ENCODE assay signal across 13 mouse cellular contexts in genomic region chr2:90956053-90956452, GRCm38 (mm10). TPM values are rescaled to one million over a fixed set of nuclear protein-coding genes. Genes with fewer than 3 reads are reported as not detected.
DNase-seq lines count a peak whose midpoint lies in the region; ATAC-seq and TF ChIP-seq lines count a peak whose summit lies in the region.
"Had no signal": no experiment of that assay in that cellular context is flagged by ENCODE, and none has a peak within 500 bp of the region (broad histone marks: within the 10 kb centered on the region; RNA-seq: fewer than 3 reads in every experiment).

No protein-coding gene starts in this region.

- no peak for TF ChIP-seq POLR2A in MEL (IDR thresholded peaks at IDR 0.05; ENCODE audit: control insufficient read depth in 1 of 2, insufficient read depth in 1 of 2, low read depth in 1 of 2, low read length in 2 of 2, poor library complexity in 1 of 2)

- H3K27ac ChIP-seq in heart, embryonic 15.5 days, result peak overlapping the region; percentile 51; the same call in 1 of the 2 replicates
- no peak overlapping the region for H3K27ac ChIP-seq in MEL (ENCODE audit: control insufficient read depth, low read depth, low read length)
- H3K27ac ChIP-seq: limb, embryonic 10.5 days had no signal

- no peak for ATAC-seq in heart, embryonic 15.5 days (replicated peaks; ENCODE audit: insufficient number of reproducible peaks, insufficient read depth, low FRiP score, low read depth)
- no peak for ATAC-seq in erythroblast, adult 5-6 weeks (replicated peaks; ENCODE audit: low FRiP score, poor library complexity, severe bottlenecking)
- ATAC-seq in activated CD4-positive, CD25-positive, alpha-beta regulatory T cell, adult 4 months, result no peak
- ATAC-seq: Patski had no signal

- H3K36me3 ChIP-seq in heart, embryonic 15.5 days, result peaks cover 4% of the 10 kb centered on the region; the same call in 1 of the 2 replicates
- H3K36me3 ChIP-seq in MEL (ENCODE audit: control insufficient read depth in 1 of 2, insufficient read depth in 2 of 2, low read length in 2 of 2), result peaks cover 18 to 43% of the 10 kb centered on the region in 2 experiments

- TF ChIP-seq RAD21 in MEL (IDR thresholded peaks at IDR 0.05; ENCODE audit: low read depth, low read length), result no peak

- DNase-seq in heart, adult 18-20 months, result no peak
- DNase-seq in MEL (ENCODE audit: low read depth, low spot score), result peak; percentile 34
- DNase-seq in embryo, embryonic 9.5 days (ENCODE audit: extremely low spot score), result peak; percentile 10
- DNase-seq in left cerebral cortex, postnatal 4 days, result peak; percentile 6
- DNase-seq in adrenal gland, adult (ENCODE audit: inconsistent age in 2 of 2, low spot score in 1 of 2), result no peak
- DNase-seq: adrenal gland, postnatal 36 days; heart, postnatal 10 days; lung, adult 18-20 months had no signal

- no peak for TF ChIP-seq CTCF in MEL (IDR thresholded peaks at IDR 0.05 in 2 of 3, conservative IDR thresholded peaks at IDR 0.05 in 1 of 3; ENCODE audit: control insufficient read depth in 1 of 3, insufficient read depth in 1 of 3, low read depth in 2 of 3, low read length in 3 of 3, poor library complexity in 1 of 3, severe bottlenecking in 1 of 3)

- intact Hi-C loops in left cerebral cortex, postnatal 4 days (cut with DNase I), result no loop called here

- no peaks in the 10 kb centered on the region for H3K9me3 ChIP-seq in heart, embryonic 15.5 days (replicated peaks)
- H3K9me3 ChIP-seq in MEL (replicated peaks; ENCODE audit: insufficient read depth, low read length), result no peaks in the 10 kb centered on the region
- H3K9me3 ChIP-seq: limb, embryonic 10.5 days had no signal

- TF ChIP-seq EP300 in MEL (IDR thresholded peaks at IDR 0.05; ENCODE audit: low read depth in 1 of 2, low read length in 2 of 2), result no peak

- H3K4me2 ChIP-seq in heart, embryonic 15.5 days, result no peak overlapping the region

- no peak overlapping the region for H3K9ac ChIP-seq in heart, embryonic 15.5 days
- H3K9ac ChIP-seq in MEL (ENCODE audit: control insufficient read depth, low read depth, low read length, poor library complexity, severe bottlenecking), result no peak overlapping the region

- no peaks in the 10 kb centered on the region for H3K27me3 ChIP-seq in heart, embryonic 15.5 days
- H3K27me3 ChIP-seq in MEL (ENCODE audit: control insufficient read depth in 1 of 2, insufficient read depth in 2 of 2, low read length in 2 of 2), result no peaks in the 10 kb centered on the region
- H3K27me3 ChIP-seq: Patski had no signal

- WGBS in heart, embryonic 15.5 days, result 50% methylated on average over 1 of the region's 1 CpGs

- peaks cover 68% of the 10 kb centered on the region for H3K79me2 ChIP-seq in MEL (ENCODE audit: control insufficient read depth, insufficient read depth, low read length, poor library complexity)

- H3K4me1 ChIP-seq in heart, embryonic 15.5 days (replicated peaks), result peaks cover 21% of the 10 kb centered on the region
- H3K4me1 ChIP-seq in MEL (ENCODE audit: control insufficient read depth in 1 of 2, insufficient read depth in 2 of 2, low read length in 2 of 2), result peaks cover 8 to 24% of the 10 kb centered on the region in 2 experiments
- H3K4me1 ChIP-seq: limb, embryonic 10.5 days had no signal

- no peak overlapping the region for H3K4me3 ChIP-seq in heart, embryonic 15.5 days
- H3K4me3 ChIP-seq in MEL (ENCODE audit: control insufficient read depth in 1 of 2, insufficient read depth in 1 of 2, low read depth in 2 of 2, low read length in 2 of 2), result no peak overlapping the region
- H3K4me3 ChIP-seq: limb, embryonic 10.5 days had no signal

TF ChIP-seq in MEL, 35 proteins besides CTCF, POLR2A, EP300 and RAD21:
- no peak for TF ChIP-seq MYC (IDR thresholded peaks at IDR 0.05; ENCODE audit: low read depth, low read length)

RNA-seq across cellular contexts. Expression of gene Celf1, which starts 15.9 kb away (rescaled TPM):
- 98.2 and 98.3 TPM in 2 replicates for polyA plus RNA-seq in heart, embryonic 15.5 days (2015; fragmentation: Nextera tagmentation; extraction: Ambion mirVana)
- 10 to 100 TPM; 70.7 to 74.4 TPM for total RNA-seq in heart, adult 18-20 months (2021)
- total RNA-seq in MEL (2012; rRNA removed), result 46.2 and 49.6 TPM in 2 replicates
- 100 to 1,000 TPM in 1 of 2 experiments, 10 to 100 TPM in 1; 82.3 to 212 TPM for polyA plus RNA-seq in MEL (2012; ENCODE audit: insufficient read depth in 1 of 2, insufficient read length in 2 of 2, low read depth in 1 of 2, low replicate concordance in 2 of 2, missing spikeins in 1 of 2)
- total RNA-seq in left cerebral cortex, postnatal 4 days (2021), result 100 to 1,000 TPM; 133 to 142 TPM
- 23.8 and 25.4 TPM in 2 replicates for total RNA-seq in erythroblast, adult 5-6 weeks (2015; ENCODE audit: low replicate concordance)
- total RNA-seq in erythroblast, adult 5-6 weeks (2017; ENCODE audit: low replicate concordance), result 31.9 and 38.8 TPM in 2 replicates
- polyA plus RNA-seq in activated CD4-positive, CD25-positive, alpha-beta regulatory T cell, adult 4 months (2017; shearing (Covaris generic)), result 10 to 100 TPM; 44.5 to 53.3 TPM

RNA-seq across cellular contexts. Expression of gene Ndufs3, which starts 51.4 kb away (rescaled TPM):
- 355 and 388 TPM in 2 replicates for polyA plus RNA-seq in heart, embryonic 15.5 days (2015; fragmentation: Nextera tagmentation; extraction: Ambion mirVana)
- total RNA-seq in heart, adult 18-20 months (2021), result 1,000 to 10,000 TPM in 1 of 2 experiments, 100 to 1,000 TPM in 1; 874 to 1,007 TPM
- 134 and 137 TPM in 2 replicates for total RNA-seq in MEL (2012; rRNA removed)
- 100 to 1,000 TPM in 1 of 2 experiments, not detected in 1; 193 TPM for polyA plus RNA-seq in MEL (2012; ENCODE audit: insufficient read depth in 1 of 2, insufficient read length in 2 of 2, low read depth in 1 of 2, low replicate concordance in 2 of 2, missing spikeins in 1 of 2)
- total RNA-seq in left cerebral cortex, postnatal 4 days (2021), result 100 to 1,000 TPM; 158 to 162 TPM
- total RNA-seq in erythroblast, adult 5-6 weeks (2015; ENCODE audit: low replicate concordance), result 36.2 and 37.3 TPM in 2 replicates
- total RNA-seq in erythroblast, adult 5-6 weeks (2017; ENCODE audit: low replicate concordance), result 28.0 and 29.0 TPM in 2 replicates
- polyA plus RNA-seq in activated CD4-positive, CD25-positive, alpha-beta regulatory T cell, adult 4 months (2017; shearing (Covaris generic)), result 100 to 1,000 TPM; 119 to 121 TPM

RNA-seq across cellular contexts. Expression of gene Kbtbd4, which starts 51.5 kb away (rescaled TPM):
- 22.5 and 29.2 TPM in 2 replicates for polyA plus RNA-seq in heart, embryonic 15.5 days (2015; fragmentation: Nextera tagmentation; extraction: Ambion mirVana)
- 10 to 100 TPM; 18.3 to 26.0 TPM for total RNA-seq in heart, adult 18-20 months (2021)
- total RNA-seq in MEL (2012; rRNA removed), result 18.0 and 21.9 TPM in 2 replicates
- polyA plus RNA-seq in MEL (2012; ENCODE audit: insufficient read depth in 1 of 2, insufficient read length in 2 of 2, low read depth in 1 of 2, low replicate concordance in 2 of 2, missing spikeins in 1 of 2), result 10 to 100 TPM in 1 of 2 experiments, not detected in 1; 23.1 TPM
- total RNA-seq in left cerebral cortex, postnatal 4 days (2021), result 10 to 100 TPM; 37.5 to 43.6 TPM
- total RNA-seq in erythroblast, adult 5-6 weeks (2015; ENCODE audit: low replicate concordance), result 1.7 and 5.8 TPM in 2 replicates
- total RNA-seq in erythroblast, adult 5-6 weeks (2017; ENCODE audit: low replicate concordance), result 2.8 TPM in 2 replicates
- 10 to 100 TPM; 34.3 to 37.8 TPM for polyA plus RNA-seq in activated CD4-positive, CD25-positive, alpha-beta regulatory T cell, adult 4 months (2017; shearing (Covaris generic))

Comparison
In these comparisons a context has a peak if more than half of its experiments do, and no peak if none do; other contexts are left out.
1. DNase-seq: peak in MEL (single experiment), embryo, embryonic 9.5 days (single experiment) and left cerebral cortex, postnatal 4 days (single experiment); none in heart, adult 18-20 months (0 of 2) and adrenal gland, adult (0 of 2).